Comparison of ENCODE assay signal across 7 mouse cellular contexts in the genomic region with DNA sequence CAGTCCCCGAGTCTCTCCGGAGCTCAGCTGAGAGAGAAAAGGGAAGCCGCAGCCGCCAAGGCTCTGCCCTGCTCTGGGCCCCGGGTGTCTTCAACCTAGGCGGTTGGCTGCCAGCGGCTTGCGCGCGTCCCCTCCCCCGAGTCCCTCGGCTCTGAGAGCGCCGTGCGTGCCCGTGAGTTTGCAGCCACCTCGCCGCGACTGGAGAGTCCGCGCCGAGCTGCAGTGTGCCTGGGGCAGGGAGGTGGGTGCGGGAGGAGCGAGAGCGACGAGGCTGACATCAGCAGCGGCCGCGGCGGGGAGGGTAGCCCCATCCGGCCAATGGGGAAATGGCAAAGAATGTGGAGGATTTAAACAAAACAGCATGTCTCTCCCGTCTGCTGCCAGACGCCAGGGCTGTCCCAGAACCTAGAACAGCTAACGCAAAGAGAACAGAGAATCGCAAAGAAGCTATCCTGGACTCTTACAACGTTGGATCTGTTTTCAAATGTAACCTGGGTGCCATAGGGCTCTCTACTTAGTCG. TPM values are rescaled to one million over a fixed set of nuclear protein-coding genes. Genes with fewer than 3 reads are reported as not detected.
DNase-seq lines count a peak whose midpoint lies in the region; ATAC-seq and TF ChIP-seq lines count a peak whose summit lies in the region.

Pitpnc1 (minus strand) TSS at position 179 of the 521 bp plus-strand sequence.

- H3K4me2 ChIP-seq in intestine, postnatal 0 days (replicated peaks; ENCODE audit: low read depth) = peak within 1 kb of the TSS; percentile 100
- peak within 1 kb of the TSS; percentile 76 for H3K4me2 ChIP-seq in midbrain, embryonic 11.5 days

- intact Hi-C loops in left cerebral cortex, postnatal 4 days (cut with DNase I) = no loop called here

- no peaks in the 10 kb centered on the region for H3K27me3 ChIP-seq in intestine, postnatal 0 days (replicated peaks; ENCODE audit: control insufficient read depth, insufficient read depth, low read length)
- no peaks in the 10 kb centered on the region for H3K27me3 ChIP-seq in midbrain, embryonic 11.5 days (ENCODE audit: control insufficient read depth, insufficient read depth, low read length)

- TF ChIP-seq CTCF in intestine, postnatal 0 days (IDR thresholded peaks at IDR 0.05; ENCODE audit: low read depth) = peak; percentile 35

- no peaks in the 10 kb centered on the region for H3K4me1 ChIP-seq in intestine, postnatal 0 days (replicated peaks; ENCODE audit: control insufficient read depth, insufficient read depth, low read length)
- H3K4me1 ChIP-seq in midbrain, embryonic 11.5 days (ENCODE audit: control insufficient read depth, insufficient read depth, low read length) = peaks cover 11% of the 10 kb centered on the region

- H3K4me3 ChIP-seq in intestine, postnatal 0 days (ENCODE audit: low read depth, low read length) = peak within 1 kb of the TSS; percentile 72
- peak within 1 kb of the TSS; percentile 77 for H3K4me3 ChIP-seq in midbrain, embryonic 11.5 days (ENCODE audit: low read depth, low read length)

- no peaks in the 10 kb centered on the region for H3K36me3 ChIP-seq in intestine, postnatal 0 days (ENCODE audit: control insufficient read depth, insufficient read depth)
- H3K36me3 ChIP-seq in midbrain, embryonic 11.5 days (ENCODE audit: control insufficient read depth, insufficient read depth, low read length) = no peaks in the 10 kb centered on the region

- H3K27ac ChIP-seq in intestine, postnatal 0 days (ENCODE audit: low read depth, low read length) = peak within 1 kb of the TSS; percentile 60
- H3K27ac ChIP-seq in midbrain, embryonic 11.5 days (ENCODE audit: low read depth, low read length) = peak within 1 kb of the TSS; percentile 84

- H3K9ac ChIP-seq in intestine, postnatal 0 days (ENCODE audit: low read depth, low read length) = peak within 1 kb of the TSS; percentile 64
- peak within 1 kb of the TSS; percentile 81 for H3K9ac ChIP-seq in midbrain, embryonic 11.5 days (ENCODE audit: low read length)

- WGBS in intestine, postnatal 0 days = under 1% methylated on average over 36 of the region's 37 CpGs
- under 1% methylated on average over 37 of the region's 37 CpGs for WGBS in midbrain, embryonic 11.5 days

- DNase-seq in adrenal gland, postnatal 10 days = peak; percentile 95
- peak; percentile 89 for DNase-seq in embryo, embryonic 9.5 days (ENCODE audit: extremely low spot score)
- DNase-seq in gastrocnemius, postnatal 4 days (ENCODE audit: low spot score in 2 of 2) = peak; percentile 69 to 82
- DNase-seq in left cerebral cortex, postnatal 4 days = peak; percentile 87
- DNase-seq in midbrain, embryonic 11.5 days (ENCODE audit: low spot score, missing footprints) = peak; percentile 98
- DNase-seq in right cerebral cortex, postnatal 4 days = peak; percentile 82

- H3K9me3 ChIP-seq in intestine, postnatal 0 days (ENCODE audit: control insufficient read depth) = no peaks in the 10 kb centered on the region
- no peaks in the 10 kb centered on the region for H3K9me3 ChIP-seq in midbrain, embryonic 11.5 days (ENCODE audit: control insufficient read depth, low read length)

- peak; percentile 60 for ATAC-seq in intestine, postnatal 0 days
- ATAC-seq in midbrain, embryonic 11.5 days (ENCODE audit: low FRiP score) = peak; percentile 88

RNA-seq across cellular contexts. Expression of gene Pitpnc1, which starts in this region (rescaled TPM):
- 10 to 100 TPM; 28.3 to 40.3 TPM for total RNA-seq in adrenal gland, postnatal 10 days (2021)
- total RNA-seq in gastrocnemius, postnatal 4 days (2021) = 10 to 100 TPM; 53.0 to 58.2 TPM
- 4.4 and 4.8 TPM in 2 replicates for polyA plus RNA-seq in intestine, postnatal 0 days (2015; fragmentation: Nextera tagmentation; extraction: Ambion mirVana)
- total RNA-seq in left cerebral cortex, postnatal 4 days (2021) = 10 to 100 TPM; 78.8 to 79.4 TPM
- polyA plus RNA-seq in midbrain, embryonic 11.5 days (2014; fragmentation: Nextera tagmentation; extraction: Ambion mirVana) = 29.9 and 32.1 TPM in 2 replicates

Comparison
In these comparisons a context has a peak if more than half of its experiments do, and no peak if none do; other contexts are left out.
1. Peak in every context shown above with its lines: DNase-seq, ATAC-seq, H3K4me3 ChIP-seq and H3K27ac ChIP-seq.